Mouse (Mus musculus) bone marrow macrophage, adult 2 months (primary cell): ENCODE measurements around the gene Sema4c.

Experiments
- CTCF ChIP-seq: IDR thresholded peaks from 2 replicates; pipeline ENCODE4 v1.5.1; 2012; ENCODE audit warnings: low read depth, mild to moderate bottlenecking, low read length, moderate library complexity
- POLR2A ChIP-seq: IDR thresholded peaks from 2 replicates; pipeline ENCODE4 v1.6.1; 2012; ENCODE audit warnings: mild to moderate bottlenecking, low read depth, low read length, borderline replicate concordance

- TF ChIP-seq CTCF, result no peak
- TF ChIP-seq POLR2A, result no peak
Observed at GRCm38 (mm10) chr1:36525774-36526173, 32.4 kb downstream of the Sema4c start.
